Mouse (Mus musculus): Measurements from ENCODE around the gene Gzmn.
"Not testable (repeated sequence)": the region's sequence is repeated elsewhere in the genome, so short reads cannot be mapped to it uniquely, and the experiment has no call there.

Gzmn gene

DNA sequence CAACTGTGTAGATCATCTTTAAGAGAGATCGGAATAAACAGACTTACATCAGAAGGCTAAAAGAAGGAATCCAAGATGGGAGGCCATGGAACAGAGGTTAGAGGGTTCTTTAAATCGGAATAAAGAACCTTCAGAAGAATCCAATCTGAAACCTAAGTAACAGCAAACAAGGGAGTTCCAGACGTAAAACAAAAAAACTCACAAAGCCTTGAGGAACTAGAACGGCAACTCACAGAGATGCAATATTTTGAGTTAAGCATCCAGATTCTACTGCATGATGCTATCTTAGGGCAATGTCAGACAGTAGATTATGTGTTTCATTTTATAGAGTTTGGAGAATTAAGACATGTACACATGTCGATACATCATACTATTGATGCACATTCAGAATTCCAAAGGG, at the start of gene Gzmn:
Gzmn (minus strand) TSS at position 101 of the 400 bp plus-strand sequence.
- DNase-seq (ENCODE audit: low spot score) = no peak

DNA sequence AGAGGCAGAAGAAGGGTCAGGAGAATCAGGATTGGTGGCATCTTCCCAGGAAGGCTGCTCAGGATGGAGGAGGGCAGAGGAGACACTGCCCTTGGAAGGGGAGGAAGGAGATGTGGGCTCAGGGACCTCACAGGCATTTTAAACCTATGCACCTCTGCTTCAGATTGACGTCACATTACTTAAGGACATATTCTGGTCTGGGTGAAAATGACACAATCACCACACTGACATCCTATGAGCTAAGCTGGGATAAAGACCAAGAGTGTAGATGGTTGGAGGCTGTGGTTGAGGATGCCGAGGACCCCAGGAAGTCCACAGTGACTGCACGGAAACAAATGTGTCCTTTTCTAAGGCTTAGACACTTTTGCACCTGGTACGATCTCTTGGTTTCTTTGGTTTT, 36.9 kb upstream of the Gzmn start, which contains the start of gene Gzmf:
Gzmf (minus strand) TSS at position 101 of the 400 bp plus-strand sequence.
- no peak for DNase-seq (ENCODE audit: low spot score)

DNA sequence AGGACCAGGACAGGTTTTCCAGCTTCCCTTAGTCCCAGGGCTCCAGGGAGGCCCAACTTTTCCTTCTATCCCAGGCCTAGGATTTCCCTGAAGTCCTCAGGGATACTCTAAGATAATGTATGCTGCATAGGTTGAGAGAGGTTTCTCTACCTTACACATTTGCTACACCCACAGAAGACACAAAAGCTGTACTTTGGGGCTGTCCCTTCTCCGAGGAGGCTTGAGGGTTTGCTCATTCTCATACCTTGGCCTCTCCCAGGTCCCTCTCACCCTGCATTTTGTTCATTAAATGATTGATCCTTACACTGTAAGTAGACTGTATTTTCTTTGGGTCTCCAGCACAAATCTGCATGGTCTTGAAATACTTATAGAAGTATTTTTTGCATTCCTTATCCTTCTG, 31.2 kb upstream of the Gzmn start:
- DNase-seq (ENCODE audit: low spot score) = no peak

DNA sequence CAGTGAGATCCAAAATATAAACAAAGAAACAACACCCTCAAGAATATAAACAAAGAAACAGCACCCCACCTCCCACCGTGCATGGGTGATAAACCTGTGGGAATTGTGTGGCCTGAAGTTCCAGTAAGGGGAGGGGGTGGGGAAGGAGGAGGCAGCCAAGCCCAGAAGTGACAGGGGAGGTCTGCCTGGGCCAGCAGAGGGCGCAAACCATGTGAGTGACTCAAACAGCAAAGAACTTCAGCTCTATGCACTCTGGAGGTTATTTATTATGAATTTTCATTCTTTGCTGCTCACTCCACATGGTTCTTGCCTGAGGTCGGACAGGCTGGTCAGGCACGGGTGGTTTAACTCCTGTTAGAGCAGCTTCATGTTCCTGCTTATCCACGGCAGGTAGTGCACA, 30.6 kb upstream of the Gzmn start:
- peak; percentile 69 for DNase-seq (ENCODE audit: low spot score)

DNA sequence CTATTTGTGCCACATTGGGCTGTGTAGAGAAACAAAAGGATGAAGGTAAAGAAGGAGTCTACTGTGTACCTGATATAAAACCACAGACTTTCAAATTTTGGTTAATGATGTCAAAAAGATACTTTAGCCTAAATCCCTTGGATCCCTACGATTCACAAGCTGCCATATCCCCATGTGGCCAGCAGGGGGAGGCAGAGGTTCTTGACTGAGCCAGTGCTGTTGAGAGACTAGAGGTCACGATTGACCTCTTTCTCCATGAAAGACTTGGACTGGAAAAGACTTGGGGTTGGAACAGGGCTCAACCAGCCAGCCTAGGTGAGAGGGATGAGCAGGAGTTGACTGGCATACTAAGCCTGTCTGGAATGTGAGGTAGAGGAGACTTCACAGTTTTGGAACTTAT, 29.6 kb upstream of the Gzmn start:
- peak; percentile 78 for DNase-seq (ENCODE audit: low spot score)

DNA sequence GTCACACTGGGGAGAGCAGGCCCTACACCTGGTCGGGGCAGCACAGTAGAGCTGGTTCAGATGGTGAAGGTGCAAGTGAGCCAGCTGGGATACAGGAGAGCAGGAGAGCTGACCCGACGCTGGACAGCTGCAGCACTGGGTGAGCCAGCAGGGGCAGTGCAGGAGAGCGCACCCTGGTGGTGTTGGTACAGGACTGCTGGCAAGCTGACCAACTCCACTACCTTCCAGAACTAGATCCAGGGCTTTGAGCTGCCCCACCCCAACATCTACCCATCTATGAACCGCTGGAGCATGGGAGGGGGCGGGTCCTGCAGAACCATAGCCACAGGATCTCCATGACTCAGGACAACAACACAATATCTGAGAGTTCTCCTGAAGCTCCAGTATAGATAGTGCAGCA, 12.5 kb upstream of the Gzmn start:
- DNase-seq (ENCODE audit: low spot score) = peak; percentile 4

DNA sequence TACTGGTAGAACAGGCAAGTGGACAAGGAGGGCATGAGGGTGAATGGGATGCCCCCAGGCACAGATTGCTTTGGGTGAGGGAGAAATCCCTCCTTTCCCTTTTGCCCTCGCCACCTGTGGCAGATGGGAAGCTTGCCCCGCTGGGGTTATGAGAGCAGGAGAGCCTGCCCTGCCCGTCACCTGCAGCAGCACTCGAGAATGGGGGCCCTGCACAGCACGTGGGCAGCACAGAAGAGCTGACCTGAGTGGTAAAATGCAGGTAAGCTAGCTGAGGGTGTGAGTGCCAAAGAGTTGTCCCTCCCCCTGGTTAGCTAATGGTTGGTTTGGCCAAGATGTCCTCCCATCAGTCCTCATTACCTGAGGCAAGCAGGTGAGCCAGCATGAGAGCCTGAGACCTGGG, 12.1 kb upstream of the Gzmn start:
- no peak for DNase-seq (ENCODE audit: low spot score)

DNA sequence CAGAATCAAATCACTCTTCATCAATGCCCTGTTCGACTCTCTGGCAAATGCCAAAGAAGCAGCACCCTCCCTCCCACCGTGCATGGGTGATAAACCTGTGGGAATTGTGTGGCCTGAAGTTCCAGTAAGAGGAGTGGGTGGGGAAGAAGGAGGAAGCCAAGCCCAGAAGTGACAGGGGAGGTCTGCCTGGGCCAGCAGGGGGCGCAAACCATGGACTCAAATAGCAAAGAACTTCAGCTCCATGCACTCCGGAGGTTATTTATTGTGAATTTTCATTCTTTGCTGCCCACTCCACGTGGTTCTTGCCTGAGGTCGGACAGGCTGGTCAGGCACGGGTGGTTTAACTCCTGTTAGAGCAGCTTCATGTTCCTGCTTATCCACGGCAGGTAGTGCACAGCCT, 3.3 kb upstream of the Gzmn start:
- DNase-seq (ENCODE audit: low spot score) = peak; percentile 62

DNA sequence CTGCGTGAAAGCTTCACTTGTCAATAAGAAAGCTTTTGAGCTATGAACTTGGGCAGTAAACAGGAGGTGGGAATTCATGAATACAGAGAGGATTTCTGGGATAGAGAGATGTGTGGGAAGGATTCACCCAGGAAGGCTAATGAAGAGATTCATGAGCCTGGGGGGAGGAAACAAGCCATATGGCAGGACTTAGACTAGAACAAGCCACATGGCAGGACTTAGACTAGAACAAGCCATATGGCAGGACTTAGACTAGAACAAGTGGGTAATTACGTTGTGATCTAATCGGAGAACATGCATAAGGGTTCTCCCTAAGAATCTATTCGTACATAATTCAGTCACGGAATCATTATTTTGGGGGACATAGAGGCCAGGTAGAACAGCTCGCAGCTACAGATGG, 1.0 kb downstream of the Gzmn start:
- DNase-seq (ENCODE audit: low spot score) = no peak

DNA sequence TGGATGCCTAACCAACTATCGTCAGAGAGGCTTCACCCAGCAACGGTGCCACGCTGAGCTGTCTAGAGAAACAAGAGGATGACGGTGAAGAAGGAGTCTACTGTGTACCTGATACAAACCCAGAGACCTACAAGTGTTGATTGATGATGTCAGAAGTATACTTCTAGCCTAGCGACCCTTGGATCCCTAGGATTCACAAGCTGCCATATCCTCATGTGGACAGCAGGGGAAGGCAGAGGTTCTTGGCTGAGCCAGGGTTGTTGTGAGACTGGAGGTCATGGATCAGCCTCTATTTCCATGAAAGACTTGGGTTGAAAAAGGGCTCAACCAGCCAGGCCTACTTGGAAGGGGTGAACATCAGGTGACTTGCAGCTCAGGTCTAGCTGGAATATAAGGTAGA, 1.7 kb downstream of the Gzmn start:
- no peak for DNase-seq (ENCODE audit: low spot score)

DNA sequence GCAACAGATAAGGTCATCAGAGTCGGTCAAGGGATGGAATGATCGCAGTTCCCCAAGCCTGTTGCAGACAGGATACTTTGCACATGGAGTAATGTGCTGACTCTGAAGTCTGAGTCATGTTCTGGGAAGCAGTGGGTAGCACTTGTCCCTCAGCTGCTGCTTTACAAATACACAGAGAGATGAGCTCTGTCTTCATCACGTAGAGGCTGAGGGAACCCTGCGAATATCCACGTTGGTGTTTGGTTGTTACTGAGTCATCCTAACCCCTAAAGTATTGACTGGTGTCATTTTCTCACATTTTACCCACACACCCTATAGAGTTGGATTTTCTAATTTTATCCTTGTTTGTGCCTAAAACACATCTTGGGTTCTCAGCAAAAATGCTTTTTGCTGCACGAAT, 6.4 kb downstream of the Gzmn start:
- DNase-seq (ENCODE audit: low spot score) = no peak

DNA sequence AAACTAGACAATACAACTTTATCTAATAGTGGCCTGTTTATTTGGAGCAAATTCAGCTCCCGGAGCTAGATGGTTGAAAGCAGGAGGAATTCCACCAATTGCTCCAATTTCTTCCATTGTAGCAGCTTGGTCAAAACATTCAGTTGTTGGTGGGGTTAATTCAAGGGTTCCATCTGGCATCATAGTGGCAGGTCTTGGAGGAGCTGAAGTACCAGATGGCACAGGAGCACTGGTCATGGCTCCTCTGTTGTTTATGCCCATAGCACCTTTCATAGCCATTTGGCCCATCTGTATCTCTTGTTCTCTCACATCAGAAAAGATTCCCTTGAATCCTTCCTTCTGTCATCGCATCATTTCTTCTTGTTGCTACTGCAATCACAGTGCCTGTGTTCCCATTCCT, 12.3 kb downstream of the Gzmn start:
- no peak for DNase-seq (ENCODE audit: low spot score)

DNA sequence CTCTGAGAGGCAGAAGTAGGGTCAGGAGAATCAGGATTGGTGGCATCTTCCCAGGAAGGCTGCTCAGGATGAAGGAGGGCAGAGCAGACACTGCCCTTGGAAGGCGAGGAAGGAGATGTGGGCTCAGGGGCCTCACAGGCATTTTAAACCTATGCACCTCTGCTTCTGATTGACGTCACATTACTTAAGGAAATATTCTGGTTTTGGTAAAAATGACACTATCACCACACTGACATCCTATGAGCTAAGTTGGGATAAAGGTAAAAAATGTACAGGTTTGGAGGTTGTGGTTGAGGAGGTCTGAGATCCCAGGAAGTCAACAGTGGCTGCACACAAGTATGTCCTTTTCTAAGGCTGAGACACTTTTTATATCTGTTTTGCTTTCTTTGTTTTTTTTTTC, 14.9 kb downstream of the Gzmn start, which contains the start of gene Gzmg:
Gzmg (minus strand) TSS at position 101 of the 400 bp plus-strand sequence.
- not testable (repeated sequence) for DNase-seq (ENCODE audit: low spot score)

DNA sequence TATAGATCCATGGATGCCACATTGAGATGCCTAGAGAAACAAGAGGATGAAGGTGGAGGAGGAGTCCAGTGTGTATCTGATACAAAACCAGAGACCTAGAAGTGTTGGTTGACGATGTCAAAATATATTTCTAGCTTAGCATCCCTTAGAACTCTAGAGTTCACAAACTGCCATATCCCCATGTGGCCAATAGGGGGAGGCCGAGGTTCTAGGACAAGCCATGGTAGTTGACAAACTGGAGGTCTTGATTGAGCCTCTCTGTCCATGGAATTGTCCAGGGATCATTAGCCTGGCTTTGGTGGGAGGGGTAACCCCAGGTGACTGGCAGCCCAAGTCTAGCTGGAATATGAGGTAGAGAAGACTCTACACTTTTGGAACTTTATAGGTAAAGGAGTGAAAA, 19.1 kb downstream of the Gzmn start:
- no peak for DNase-seq (ENCODE audit: low spot score)

DNA sequence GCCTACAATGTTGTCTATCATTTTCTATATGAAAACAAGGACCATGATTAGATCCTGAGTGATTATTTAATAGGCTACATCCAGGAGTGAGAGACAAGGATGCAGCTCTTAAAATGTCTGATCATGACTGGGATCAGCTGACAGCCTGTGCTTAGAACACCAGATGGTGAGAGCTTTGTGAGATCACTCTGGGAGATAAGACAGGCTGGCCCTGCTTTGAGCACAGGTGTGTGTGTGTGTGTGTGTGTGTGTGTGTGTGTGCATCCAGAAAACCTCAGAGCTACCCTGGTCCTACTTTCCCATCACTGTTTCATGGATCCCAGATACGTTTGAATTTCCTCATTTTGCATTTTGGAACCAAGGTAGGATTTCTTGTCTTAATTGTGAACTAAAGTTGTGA, 40.7 kb downstream of the Gzmn start:
- DNase-seq (ENCODE audit: low spot score) = not testable (repeated sequence)

DNA sequence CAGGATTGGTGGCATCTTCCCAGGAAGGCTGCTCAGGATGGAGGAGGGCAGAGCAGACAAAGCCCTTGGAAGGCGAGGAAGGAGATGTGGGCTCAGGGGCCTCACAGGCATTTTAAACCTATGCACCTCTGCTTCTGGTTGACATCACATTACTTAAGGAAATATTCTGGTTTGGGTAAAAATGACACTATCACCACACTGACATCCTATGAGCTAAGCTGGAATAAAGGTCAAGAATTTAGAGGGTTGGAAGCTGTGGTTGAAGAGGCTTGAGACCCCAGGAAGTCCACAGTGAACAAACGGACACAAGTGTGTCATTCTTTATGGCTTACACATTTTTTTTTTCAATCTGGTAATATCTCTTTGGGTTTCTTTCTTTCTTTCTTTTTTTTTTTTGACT, 41.9 kb downstream of the Gzmn start, which contains the start of gene Gzmd:
Gzmd (minus strand) TSS at position 101 of the 400 bp plus-strand sequence.
- not testable (repeated sequence) for DNase-seq (ENCODE audit: low spot score)

DNA sequence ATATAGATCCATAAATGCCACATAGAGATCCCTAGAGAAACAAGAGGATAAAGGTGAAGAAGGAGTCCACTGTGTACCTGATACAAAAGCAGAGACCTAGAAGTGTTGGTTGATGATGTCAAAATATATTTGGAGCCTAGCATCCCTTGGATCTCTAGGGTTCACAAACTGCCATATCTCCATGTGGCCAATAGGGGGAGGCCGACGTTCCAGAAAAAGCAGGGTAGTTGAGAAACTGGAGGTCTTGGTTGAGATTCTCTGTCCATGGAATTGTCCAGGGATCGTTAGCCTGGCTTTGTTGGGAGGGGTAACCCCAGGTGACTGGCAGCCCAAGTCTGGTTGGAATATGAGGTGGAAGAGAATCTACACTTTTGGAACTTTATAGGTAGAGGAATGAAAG, 46.1 kb downstream of the Gzmn start:
- no peak for DNase-seq (ENCODE audit: low spot score)

DNA sequence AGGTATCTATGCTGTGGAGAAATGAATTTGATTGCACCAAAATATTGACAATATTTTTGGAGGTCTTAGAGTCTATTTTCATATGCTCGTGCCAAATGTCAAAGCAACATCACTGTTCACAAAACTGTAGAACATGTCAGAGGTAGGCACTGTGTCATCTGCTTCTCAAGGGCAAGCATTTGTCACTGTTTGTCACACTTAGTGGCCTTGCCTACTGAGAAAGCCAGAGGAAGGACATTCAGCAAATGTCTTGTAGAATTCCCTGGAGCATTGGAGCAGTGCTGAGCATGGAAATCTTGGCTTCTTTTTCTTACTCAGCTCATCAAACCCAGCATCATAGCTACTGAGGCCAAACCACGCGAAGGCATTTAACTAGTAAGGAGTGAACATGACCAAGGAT, 50.9 kb downstream of the Gzmn start:
- no peak for DNase-seq (ENCODE audit: low spot score)

DNA sequence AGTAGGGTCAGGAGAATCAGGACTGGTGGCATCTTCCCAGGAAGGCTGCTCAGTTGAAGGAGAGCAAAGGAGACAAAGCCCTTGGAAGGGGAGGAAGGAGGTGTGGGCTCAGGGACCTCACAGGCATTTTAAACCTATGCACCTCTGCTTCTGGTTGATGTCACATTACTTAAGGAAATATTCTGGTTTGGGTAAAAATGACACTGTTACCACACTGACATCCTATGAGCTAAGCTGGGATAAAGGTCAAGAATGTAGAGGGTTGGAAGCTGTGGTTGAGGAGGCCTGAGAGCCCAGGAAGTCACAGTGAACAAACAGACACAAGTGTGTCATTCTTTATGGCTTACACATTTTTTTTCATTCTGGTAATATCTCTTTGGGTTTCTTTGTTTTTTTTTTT, 53.9 kb downstream of the Gzmn start, which contains the start of gene Gzme:
Gzme (minus strand) TSS at position 101 of the 400 bp plus-strand sequence.
- no peak for DNase-seq (ENCODE audit: low spot score)
